Mouse (Mus musculus) lung, postnatal 36 days (tissue): Measurements from ENCODE around the gene Pbxip1.

Source experiments
- DNase-seq: peaks from one replicate; pipeline ENCODE4 v3.0.0; 2022; ENCODE audit warnings: mixed read lengths

The Pbxip1 gene

DNA sequence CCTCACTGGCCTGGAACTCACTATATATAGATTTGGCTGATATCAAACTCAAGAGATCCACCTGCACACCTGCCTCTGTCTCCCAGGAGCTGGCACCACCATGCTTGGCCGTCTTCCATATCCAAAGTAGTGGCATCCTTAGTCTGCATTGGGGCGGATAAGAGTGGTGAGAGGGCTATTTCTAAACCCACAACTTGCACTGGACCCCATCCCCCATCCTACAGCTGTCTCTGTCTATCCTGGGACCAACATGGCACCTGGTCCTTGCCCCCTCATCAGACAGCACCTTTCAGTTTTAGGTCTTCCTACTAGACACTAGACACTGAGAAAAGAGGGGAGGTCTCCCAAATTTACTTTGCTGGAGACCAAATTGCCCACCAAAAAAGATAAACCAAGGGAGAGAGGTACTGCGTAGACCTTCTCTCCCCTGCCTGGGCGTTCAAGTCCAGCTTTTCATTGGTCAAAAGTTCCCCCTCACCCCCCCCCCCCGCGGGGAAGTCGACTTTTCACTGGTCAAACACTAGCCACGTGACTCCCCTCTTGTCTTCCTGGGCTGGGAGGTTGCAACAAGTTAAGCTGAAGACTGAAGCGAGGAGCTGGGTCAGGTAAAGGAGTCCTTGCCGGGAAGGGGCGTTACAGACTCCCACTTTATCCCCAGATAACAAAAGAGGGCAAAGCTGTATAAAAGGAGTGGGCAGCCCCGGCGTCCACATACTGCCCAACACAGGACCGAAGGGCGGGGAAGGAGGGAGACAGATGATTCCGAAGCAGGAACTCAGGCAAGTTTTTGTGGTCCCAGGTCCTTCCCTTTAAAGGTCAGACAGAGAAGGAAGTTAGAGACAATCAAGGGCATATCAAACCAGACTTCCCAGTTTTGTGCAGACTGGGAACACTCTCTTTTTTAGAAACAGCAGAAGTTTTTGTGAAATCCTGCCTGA lies at the start of gene Pbxip1:
Gene Pbxip1, plus strand, starts transcription at position 531 of the 938 bp plus-strand sequence.
- peak; percentile 90 for DNase-seq

- DNase-seq: no peak
These were observed 48.9 kb upstream of the Pbxip1 start for GRCm38 (mm10) chr3:89387632-89388031.

- no peak for DNase-seq
These were observed 48.2 kb upstream of the Pbxip1 start for GRCm38 (mm10) chr3:89388134-89388881.

DNA sequence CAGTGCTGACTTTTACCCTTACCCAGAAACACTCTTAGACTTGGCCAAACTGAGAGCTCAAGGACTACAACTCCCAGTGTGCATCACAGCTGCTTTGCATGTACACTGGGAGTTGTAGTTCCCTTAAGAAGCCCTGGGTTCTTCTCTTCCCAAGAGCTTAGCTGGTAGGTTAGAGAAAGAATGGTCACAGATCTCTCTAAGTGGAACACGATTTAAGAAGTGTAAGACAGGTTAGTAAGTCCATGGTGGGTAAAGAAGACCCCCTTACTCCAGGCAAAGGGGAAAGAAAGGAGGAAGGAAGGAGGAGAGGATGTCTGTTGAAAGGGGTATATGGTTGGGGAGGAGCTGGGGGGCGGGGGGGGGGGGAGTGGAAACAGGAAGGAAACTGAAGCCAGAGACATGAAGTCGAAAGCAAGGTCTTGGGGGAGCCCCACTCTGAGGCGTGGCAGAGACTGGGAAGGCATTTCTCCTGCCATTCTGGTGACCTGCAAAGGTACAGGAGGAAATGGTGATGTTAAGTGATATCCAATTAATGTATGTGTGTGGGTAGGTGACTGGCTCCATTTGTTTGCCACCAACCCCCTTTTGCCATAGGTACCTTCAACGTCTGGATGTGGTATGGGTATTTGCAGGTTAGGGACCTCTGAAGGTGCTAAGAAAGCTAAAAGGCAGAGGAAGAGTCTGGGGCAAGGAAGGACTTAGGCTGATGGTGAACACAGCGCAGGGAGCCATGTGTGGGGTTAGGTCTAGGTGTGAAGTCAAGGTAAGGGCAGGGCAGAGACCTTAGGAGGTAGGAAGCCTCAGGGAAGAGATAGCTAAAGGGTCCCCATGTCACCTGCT lies 47.4 kb upstream of the Pbxip1 start:
- peak; percentile 67 for DNase-seq

DNA sequence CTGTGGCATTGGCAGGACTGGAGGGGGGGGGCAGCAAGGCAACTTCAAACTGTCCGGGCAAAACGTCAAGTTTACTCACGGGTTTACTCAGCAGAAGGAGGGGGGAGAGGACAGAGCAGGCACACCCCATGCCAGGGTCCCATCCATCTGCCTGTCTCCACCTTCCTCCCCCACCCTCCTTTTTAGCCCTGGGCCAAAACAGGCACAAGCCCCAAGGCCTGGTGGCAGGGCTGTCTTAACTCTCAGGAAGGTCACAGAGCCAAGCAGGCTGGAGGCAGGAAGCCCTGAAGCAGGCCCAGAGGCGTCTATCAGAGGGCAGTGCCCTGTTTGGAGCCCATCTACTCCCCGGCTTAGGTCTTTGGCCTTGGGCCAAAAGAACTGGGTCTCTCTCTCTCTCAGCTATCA lies 46.4 kb upstream of the Pbxip1 start:
- peak; percentile 51 for DNase-seq

- no peak for DNase-seq
These were observed 45.5 kb upstream of the Pbxip1 start for GRCm38 (mm10) chr3:89390699-89391662.

DNA sequence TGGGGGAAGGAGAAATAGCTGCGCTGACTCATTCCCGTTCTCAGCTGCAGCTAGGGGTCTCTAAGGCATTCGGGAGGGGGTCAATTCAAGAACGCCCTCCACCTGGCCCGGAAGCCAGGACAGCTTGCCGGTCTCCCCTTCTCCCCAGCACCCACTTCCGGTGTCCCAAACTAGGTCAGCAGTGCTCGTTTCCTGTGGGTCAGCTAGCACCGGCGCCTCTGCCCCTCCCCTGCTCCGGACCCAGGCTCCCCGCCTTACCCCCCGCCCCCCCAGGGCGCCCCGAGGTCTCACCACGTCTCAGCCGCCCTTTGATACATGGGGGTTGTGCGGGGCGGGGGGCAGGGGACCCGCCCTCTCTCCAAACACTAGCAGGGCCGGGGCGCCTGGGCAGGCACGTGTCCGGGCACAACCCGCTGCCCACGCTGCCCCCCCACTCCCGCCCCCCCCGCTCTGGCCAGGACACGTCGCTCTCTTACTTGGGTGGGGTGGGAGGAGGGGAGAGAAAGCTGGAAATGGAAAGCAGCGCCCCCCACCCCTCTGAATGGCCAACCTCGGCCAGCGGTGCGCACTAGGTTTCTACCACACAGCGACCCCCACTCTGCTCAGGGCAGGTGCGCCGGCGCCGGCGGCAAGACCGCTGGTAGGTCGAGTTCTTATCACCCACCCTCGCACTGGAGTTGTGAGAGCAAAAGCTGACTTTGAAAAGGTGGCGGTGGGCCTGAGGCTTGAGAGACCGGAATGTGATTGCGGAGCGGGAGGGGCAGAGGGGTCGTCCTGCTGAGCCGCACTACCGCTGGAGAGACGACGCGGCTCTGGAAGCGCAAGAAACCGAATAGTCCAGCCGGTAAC lies 44.6 kb upstream of the Pbxip1 start:
- peak; percentile 72 for DNase-seq

DNA sequence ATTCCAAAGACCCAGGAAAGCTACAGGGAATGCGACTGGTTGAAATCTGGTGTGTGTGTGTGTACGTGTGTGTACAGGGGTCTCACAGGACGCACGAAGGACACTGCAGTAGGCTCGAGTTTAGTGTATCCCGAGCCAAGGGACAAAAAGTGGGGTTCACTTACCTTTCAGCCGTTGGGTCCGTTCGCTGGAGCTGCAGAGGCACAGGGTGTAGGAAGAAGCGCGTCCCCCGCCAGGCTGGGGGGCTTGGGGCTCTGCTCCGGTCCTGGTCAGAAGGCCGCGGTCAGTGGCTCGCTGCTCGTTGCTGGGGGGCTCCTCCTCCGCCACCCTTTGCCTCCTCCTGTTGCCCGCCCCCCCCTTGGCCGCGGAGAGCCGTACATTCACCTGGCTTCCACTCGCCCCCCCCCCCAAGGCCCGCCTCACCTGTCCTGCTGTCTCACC lies 43.6 kb upstream of the Pbxip1 start:
- peak; percentile 64 for DNase-seq

GRCm38 (mm10) chr3:89393605-89394004 lies 42.9 kb upstream of the Pbxip1 start:
- peak; percentile 99 for DNase-seq

DNA sequence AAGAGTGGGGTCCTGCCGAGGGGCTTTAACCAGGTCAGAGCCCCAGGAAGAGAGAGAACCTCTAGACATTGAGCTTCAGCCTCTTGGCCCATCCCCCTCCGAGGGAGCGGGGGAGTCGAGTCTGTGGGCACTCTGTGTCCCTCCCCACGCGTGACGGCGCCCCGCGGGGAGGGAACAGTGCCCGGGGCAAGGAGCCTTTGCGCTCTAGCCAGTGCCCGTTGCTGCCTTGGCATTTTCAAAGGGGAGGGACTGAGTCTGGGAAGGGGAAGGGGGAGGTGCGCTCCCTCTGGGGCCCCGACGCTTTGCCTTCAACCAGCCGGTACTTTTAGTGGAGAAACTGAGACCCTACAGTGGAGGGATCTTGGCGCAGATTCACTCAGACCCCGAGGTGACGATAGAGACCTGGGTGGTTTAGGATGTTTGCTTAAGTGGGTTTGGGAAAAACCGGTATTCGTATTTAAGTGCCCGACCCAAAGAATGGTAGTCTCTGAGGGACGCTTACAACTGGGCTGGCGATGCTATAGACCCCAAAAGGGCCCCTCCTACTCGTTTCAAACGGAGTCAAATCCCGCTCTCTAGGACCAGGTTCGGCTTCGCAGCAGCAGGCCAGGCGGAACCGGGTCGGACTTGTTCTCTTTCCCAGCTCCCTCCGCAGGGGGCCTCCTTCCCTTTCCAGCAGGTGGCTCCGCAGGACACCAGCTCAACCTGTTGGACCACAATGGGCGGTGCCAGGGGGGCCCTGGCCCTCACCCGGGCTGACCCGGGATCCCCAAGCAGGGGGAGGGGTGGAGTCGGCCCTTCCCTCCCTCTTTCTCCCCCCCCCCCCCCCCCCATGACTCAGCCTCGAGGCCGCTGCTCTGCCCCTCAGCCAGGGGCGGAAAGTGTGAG lies 42.3 kb upstream of the Pbxip1 start, which contains the start of gene Zbtb7b:
Gene Zbtb7b, minus strand, starts transcription at position 771 of the 888 bp plus-strand sequence.
- DNase-seq: peak; percentile 89

DNA sequence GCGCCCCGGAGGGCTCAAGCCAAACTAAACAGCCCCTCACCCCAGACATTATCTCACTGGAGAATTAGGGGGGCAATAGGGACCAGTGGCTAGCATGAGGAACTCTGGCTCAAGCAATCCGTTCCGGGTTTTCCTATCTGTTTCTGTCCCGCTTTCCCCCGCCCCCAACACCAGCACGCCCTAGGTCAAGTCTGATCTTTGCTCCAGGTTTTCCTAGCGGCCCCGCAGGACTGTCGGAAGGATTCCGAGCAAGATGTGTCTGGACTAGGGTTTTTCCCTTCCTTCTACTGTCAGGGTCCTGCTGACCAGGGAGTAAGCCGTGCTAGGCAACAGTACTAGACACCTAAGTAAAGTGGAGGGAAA lies 41.6 kb upstream of the Pbxip1 start:
- DNase-seq: peak; percentile 93

DNA sequence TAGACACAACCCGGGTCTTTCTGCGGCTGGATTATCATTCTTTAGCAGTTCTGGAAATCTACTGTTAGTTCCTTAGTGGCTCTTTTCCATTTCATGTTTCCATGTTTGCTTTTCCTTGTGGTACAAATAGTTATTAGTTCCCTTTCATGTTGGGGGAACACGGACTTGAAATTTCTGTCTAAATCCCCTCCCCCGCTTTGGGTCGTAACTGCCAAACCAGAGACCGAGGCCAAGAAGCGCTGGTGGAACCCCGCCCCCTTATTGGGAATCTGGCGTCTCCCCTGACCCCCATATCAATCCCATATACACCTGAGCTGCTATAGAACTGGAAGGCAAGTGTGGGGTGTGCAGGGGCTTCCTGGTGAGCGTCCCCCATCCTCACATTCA lies 41.1 kb upstream of the Pbxip1 start:
- DNase-seq: no peak

- DNase-seq: peak; percentile 86
These were observed 40.5 kb upstream of the Pbxip1 start for GRCm38 (mm10) chr3:89395806-89396653.

- no peak for DNase-seq
These were observed 39.9 kb upstream of the Pbxip1 start for GRCm38 (mm10) chr3:89396654-89397005.

DNA sequence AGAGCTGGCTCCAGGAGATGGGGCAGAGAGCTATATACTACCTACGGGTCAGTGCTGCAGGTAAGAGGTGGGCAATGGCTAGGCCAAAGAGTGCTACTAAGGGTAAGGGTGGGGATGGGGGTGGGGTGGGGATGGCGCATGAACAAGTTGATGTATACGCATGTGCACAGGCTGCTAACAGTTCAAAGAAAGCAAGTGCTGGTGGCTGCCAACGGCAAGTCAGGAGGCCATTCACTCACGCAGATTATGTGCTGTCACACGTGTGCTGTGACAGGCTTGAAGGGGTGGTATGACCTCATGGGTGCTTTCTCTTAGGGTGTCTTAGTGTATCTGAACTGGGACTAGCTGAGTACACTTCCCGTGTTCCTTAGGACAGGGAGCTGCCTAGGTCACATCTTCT lies 35.2 kb upstream of the Pbxip1 start:
- no peak for DNase-seq

DNA sequence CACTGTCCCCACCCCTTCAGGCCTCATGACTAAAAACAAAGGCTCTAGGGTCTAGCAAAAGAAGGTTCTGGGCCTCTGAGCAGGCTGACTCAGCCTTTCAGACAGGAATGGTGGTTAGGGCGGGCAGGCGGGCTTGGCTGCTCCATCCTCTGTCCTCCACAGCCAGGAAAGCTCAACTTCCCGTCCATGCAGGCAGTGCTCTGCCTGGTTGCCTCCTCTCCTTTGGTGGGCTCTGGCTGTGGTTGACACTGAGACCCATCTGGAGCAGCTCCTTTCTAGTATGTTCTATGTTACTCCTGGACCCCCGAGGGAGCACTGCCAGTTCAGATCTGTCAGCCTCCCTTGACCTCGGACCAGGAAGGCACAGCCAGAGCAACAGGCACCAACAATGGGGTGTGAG lies 33.8 kb upstream of the Pbxip1 start, which contains the start of gene Lenep:
Gene Lenep, minus strand, starts transcription at position 101 of the 400 bp plus-strand sequence.
- no peak for DNase-seq

DNA sequence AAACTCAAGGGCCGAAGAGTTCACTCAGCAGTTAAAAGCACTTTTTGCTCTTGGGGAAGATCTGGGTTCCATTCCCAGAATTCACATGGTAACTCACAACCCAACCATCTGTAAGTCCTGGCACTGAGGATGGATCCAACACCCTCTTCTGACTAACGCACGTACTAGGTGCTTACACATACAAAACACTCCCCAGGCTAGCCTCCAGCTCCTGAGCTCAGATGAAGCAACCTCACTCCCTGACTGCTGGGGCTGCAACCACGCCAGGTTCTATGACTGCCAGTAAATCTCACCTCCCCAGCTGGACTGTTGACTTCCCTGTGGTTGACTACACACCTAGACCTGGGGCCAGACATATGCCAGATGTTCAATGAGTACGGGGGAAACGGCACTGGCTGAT lies 29.6 kb upstream of the Pbxip1 start:
- no peak for DNase-seq

DNA sequence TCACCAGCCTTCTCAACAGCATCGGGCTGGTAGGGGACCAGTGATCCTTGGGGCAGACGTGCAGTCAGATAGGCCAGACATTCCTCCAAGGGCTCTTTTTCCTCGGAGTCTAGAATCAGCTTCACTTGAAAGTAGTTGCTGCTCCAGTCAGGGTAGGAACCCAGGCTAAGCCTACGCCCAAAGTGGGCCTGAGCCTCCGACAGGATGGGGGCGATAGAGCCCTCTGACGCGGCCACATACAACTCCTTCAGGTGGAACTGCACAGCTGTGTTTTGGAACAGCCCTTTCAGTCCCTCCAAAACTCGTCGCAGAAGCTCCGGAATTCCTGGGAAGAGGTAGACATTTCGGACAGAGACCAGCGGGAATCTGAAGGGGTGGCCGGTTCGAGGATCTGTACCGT lies 28.1 kb upstream of the Pbxip1 start:
- no peak for DNase-seq

- no peak for DNase-seq
These were observed 26.8 kb upstream of the Pbxip1 start for GRCm38 (mm10) chr3:89409701-89410100.
